Mouse (Mus musculus): Measurements from ENCODE around the gene Hspb9.

GRCm38 (mm10) chr11:100705095-100705747, 8.4 kb upstream of the Hspb9 start:
- no peak for TF ChIP-seq POLR2A (IDR thresholded peaks at IDR 0.05; ENCODE audit: control insufficient read depth in 1 of 2, insufficient read depth in 1 of 2, low read depth in 1 of 2, low read length in 2 of 2, poor library complexity in 1 of 2)
- TF ChIP-seq CTCF (IDR thresholded peaks at IDR 0.05 in 2 of 3, conservative IDR thresholded peaks at IDR 0.05 in 1 of 3; ENCODE audit: control insufficient read depth in 1 of 3, insufficient read depth in 1 of 3, low read depth in 2 of 3, low read length in 3 of 3, poor library complexity in 1 of 3, severe bottlenecking in 1 of 3), result no peak
- no peak for TF ChIP-seq E2F4 (IDR thresholded peaks at IDR 0.05; ENCODE audit: borderline replicate concordance, low read depth, low read length)
- no peak for TF ChIP-seq EP300 (IDR thresholded peaks at IDR 0.05; ENCODE audit: low read depth in 1 of 2, low read length in 2 of 2)
- no peak for TF ChIP-seq MAX (IDR thresholded peaks at IDR 0.05; ENCODE audit: low read length)
- no peak for TF ChIP-seq UBTF (IDR thresholded peaks at IDR 0.05; ENCODE audit: borderline replicate concordance, insufficient read depth, low read depth, low read length)
- no peak for TF ChIP-seq RCOR1 (IDR thresholded peaks at IDR 0.05; ENCODE audit: low read depth, low read length)
- TF ChIP-seq MEF2A (IDR thresholded peaks at IDR 0.05; ENCODE audit: extremely low read depth, insufficient replicate concordance, low read depth, low read length, poor library complexity, severe bottlenecking), result no peak
